Mouse (Mus musculus): ENCODE data around the gene Msh2.

Gene Msh2

GRCm38 (mm10) chr17:87700101-87700500 lies 28.0 kb downstream of the Msh2 start:
- no peak for DNase-seq

DNA sequence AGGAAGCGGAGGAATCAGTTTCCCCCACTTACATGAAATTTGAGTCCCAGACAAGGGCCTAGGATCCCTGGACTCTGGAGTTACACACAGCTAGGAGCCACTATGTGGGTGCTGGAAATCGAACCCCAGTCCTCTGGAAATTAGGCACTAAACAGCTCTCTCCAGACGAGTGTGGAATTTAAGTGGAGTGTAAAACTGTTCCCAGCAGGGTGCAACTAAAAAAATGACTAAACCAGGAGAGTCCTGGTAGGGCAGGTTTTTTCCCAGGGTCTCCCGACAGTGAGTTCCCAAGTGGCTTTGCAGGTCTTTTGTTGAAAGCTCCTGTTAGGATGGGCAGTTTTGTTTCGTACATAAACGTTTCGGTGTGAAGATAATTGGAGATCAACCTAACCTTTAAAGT lies 52.6 kb downstream of the Msh2 start:
- DNase-seq = no peak

DNA sequence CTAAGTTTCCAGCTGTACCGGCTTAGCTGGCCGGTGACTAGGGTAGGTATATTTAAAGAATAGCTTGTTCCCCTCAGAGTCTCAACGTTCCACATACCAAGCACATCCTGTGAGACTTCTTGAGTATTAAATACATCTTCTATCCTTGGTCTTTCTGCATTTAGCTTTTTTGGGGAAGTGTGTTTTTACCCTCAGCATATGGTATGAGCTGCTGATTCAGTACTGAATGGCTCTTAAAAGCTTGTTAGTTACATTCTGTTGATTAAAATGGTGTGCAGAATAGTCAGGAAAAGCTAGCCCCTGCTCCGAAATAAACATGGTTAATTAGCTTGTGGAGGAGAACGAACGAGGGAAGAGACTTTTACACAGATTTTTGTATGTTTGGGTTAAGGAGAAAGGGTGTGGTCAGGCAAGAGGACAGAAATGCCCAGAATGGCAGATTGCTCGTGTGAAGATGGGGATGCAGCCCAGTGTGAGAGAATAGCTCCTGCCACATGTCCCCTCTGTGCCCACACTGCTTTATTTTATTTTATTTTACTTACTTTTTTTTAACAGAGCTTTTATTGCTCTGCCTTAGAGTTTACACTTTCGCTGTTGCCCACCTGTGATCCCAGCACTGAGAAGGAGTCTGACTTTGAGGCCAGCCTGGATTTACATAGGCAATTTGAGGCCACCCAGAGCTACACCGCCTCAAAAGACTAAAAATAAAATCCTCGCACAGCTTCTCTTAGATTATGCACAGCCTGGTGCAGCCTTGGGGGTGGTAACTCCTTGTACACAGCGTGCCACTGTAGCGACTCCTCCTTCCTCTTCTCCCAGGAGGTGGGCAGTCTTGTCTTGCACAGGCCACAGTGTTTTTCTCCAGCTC lies 54.6 kb downstream of the Msh2 start:
- no peak for DNase-seq

- no peak for DNase-seq
These were observed 59.8 kb downstream of the Msh2 start for GRCm38 (mm10) chr17:87731962-87732361.

DNA sequence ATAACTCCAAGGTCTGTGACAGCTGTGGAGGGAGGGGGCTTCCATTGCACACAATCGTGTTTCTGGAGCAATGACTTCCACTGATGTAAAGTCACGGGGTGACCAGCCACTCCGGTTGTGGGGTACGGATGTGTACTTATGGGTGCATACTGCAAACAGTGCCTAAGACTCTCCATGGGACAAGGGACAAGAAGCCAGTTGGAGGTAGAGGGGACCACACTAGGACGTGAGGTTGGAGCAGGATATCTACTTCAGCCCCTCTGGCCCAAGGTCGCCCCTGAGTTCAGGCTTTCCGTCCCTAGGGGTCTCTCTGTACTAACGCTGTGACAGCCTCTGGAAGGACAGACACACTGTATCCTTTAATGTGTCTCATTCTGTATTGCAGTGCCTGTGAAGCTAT lies 62.3 kb downstream of the Msh2 start:
- DNase-seq = no peak

GRCm38 (mm10) chr17:87737144-87737543 lies 65.0 kb downstream of the Msh2 start:
- DNase-seq = no peak

GRCm38 (mm10) chr17:87739835-87740234 lies 67.7 kb downstream of the Msh2 start:
- peak in 1 of 2 experiments; percentile 43 for DNase-seq

GRCm38 (mm10) chr17:87744985-87745925 lies 73.1 kb downstream of the Msh2 start:
- DNase-seq = peak; percentile 68 to 75

DNA sequence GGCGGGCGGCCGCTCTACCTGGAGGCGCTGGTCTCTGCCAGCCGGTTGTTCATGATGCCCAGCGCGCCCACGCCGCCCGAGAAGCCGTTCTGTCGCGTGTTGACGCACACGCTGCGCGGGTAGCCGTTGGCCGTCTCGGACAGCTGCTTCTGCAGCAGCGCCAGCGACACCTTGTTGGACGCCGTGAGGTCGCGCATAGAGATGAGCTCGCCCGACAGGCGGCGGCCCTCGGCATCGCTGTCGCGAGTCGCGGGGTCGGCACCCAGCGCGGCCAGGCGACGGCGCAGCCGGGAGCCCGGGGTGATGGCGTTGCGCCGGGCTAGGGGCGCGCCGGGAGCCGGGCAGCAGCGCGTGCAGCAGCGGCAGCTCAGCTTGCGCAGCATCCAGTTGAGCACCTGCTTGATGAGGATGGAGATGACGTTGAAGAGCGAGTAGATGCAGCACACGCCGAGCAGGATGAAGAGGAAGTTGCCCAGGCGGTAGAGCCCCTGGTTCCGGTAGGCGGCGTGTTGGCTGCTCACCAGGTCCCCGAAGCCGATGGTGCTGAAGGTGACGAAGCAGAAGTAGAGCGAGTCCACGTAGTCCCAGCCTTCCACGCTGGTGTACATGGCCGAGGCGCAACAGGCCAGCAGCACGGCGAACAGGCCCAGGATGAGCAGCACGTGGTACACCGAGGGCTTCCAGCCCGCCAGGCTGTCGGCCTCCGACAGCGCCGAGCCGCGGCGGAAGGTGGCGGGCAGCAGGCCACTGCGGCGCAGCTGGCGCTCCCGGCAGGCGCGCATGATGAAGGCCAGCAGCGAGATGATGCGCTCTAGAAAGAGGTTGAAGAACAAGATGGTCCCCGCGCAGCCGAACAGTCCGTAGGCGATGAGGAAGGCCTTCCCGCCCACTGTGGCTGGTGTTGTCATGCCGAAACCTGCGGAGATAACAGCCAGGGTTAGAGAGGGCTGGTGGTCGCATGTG lies 74.1 kb downstream of the Msh2 start:
- DNase-seq = peak; percentile 58 to 69

- peak; percentile 64 to 70 for DNase-seq
These were observed 88.2 kb downstream of the Msh2 start for GRCm38 (mm10) chr17:87760315-87760714.

DNA sequence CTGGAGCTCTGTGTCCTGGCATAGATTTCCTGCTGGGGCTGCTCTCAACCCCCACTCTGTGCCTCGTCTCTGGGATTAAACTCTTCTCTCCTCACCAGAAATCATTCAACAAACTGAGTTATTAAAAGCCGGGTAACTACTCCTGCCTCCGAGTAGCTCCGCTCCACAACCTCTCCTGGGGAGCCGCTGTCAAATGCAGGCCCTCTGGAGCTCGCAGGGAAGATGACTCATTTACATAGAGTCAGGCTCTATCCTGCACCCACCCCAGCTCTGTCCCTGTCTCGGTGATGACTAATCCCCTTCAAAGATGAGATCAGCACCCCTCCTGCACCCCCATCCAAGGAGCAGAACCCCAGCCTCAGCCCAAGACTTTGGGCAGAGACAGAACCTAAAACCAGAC lies 91.0 kb downstream of the Msh2 start:
- DNase-seq = peak in 1 of 2 experiments; percentile 52

GRCm38 (mm10) chr17:87765031-87765430 lies 92.9 kb downstream of the Msh2 start:
- DNase-seq = peak in 1 of 2 experiments; percentile 71

DNA sequence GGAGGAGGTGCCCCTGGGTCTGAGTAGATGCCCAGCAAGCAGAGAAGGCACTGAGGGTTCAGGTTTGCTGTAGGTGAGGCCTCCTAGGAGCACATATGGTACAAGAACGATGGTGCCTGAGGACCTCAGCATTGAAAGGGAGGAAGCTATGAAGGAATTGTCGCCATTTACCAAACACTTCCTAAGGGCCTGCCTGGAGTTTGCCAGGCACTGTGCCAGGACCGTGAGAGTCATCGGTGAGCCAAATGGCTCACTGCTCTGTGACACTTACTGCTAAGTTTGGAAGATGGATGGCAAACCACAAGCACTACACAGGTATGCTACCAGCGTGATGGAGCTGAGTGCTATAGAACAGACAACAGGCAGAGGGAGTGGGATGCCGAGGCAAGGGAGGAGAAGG lies 94.8 kb downstream of the Msh2 start:
- peak; percentile 60 to 64 for DNase-seq

DNA sequence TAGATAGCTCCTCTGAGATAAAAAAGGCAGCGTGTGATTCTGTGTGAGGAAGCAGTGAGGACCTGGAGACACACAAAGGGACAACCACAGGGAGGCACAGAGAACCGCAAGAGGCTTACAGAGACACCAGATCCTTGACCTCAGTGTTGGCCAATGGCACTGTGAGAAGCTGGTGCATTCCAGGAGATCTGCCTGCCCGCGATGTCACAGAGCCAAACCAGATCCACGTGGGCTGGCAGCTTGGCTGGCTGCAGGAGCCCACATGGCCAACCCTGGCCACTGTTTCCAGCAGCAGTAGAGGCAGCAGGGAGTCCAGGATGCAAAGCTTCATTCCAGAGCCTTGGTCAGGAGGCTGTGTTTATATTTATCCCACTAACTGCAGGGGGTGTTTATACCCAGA lies 98.6 kb downstream of the Msh2 start:
- peak; percentile 90 to 93 for DNase-seq

GRCm38 (mm10) chr17:87773175-87773574 lies 101.0 kb downstream of the Msh2 start:
- no peak for DNase-seq

Data from cerebellum, adult 18-20 months (tissue).